Mouse (Mus musculus) forebrain, embryonic 16.5 days (tissue): ENCODE results near the gene Tyw5. TPM values are rescaled to one million over a fixed set of nuclear protein-coding genes. Genes with fewer than 3 reads are reported as not detected.

Experiments used
- ATAC-seq: fragments of 200-750 bp; cut with Nextera tagmentation; 2 replicates; pipeline ENCODE4 v1.8.0; 2017; ENCODE audit warnings: mild to moderate bottlenecking, moderate library complexity
- H3K27ac ChIP-seq: fragments of 300-500 bp; sonication (generic); 2 replicates; pipeline ENCODE4 v1.5.1; 2014; ENCODE audit warnings: low read length, control low read depth
- H3K27me3 ChIP-seq: fragments of 300-500 bp; sonication (generic); replicated peaks from 2 replicates; pipeline ENCODE4 v1.6.1; 2014; ENCODE audit warnings: low read length; ENCODE audit not compliant: control insufficient read depth, insufficient read depth
- H3K36me3 ChIP-seq: fragments of 300-500 bp; sonication (generic); 2 replicates; pipeline ENCODE4 v1.6.1; 2014; ENCODE audit not compliant: control insufficient read depth, insufficient read depth
- H3K4me1 ChIP-seq: fragments of 300-500 bp; sonication (generic); replicated peaks from 2 replicates; pipeline ENCODE4 v1.6.1; 2014; ENCODE audit warnings: low read length; ENCODE audit not compliant: control insufficient read depth, insufficient read depth
- H3K4me2 ChIP-seq: fragments of 300-500 bp; sonication (generic); 2 replicates; pipeline ENCODE4 v1.6.1; 2014; ENCODE audit warnings: mild to moderate bottlenecking, low read length, control low read depth
- H3K4me3 ChIP-seq: fragments of 300-500 bp; sonication (generic); replicated peaks from 2 replicates; pipeline ENCODE4 v1.5.1; 2014; ENCODE audit warnings: mild to moderate bottlenecking, low read length, control low read depth
- H3K9ac ChIP-seq: fragments of 300-500 bp; sonication (generic); replicated peaks from 2 replicates; pipeline ENCODE4 v1.6.1; 2014; ENCODE audit warnings: low read depth, low read length, control low read depth
- H3K9me3 ChIP-seq: fragments of 300-500 bp; sonication (generic); 2 replicates; pipeline ENCODE4 v1.6.1; 2016; ENCODE audit warnings: low read length; ENCODE audit not compliant: control insufficient read depth
- WGBS: fragments of 180-500 bp; shearing (Covaris S2); extraction: QIAGEN DNeasy Blood & Tissue Kit; methylation state at CpG from one replicate; pipeline ENCODE4 v1.1.7; 2014; 5-methylcytosine and 5-hydroxymethylcytosine counted together
- polyA plus RNA-seq: library from polyadenylated mRNA; unstranded; fragments of >200 nt; fragmentation: Nextera tagmentation; extraction: Ambion mirVana; gene quantifications from 2 replicates; pipeline ENCODE4 v1.2.1, GENCODE M21; 2015

Gene Tyw5
- polyA plus RNA-seq, 1 experiment from 2014 or later = 25.4 TPM

- Histone ChIP-seq H3K9me3 (no peaks in the 10 kb centered on the region), H3K9ac (no peak overlapping the region), H3K36me3 (peaks cover 10% of the 10 kb centered on the region; the same call in 1 of the 2 replicates), H3K4me2 (no peak overlapping the region), H3K27me3 (no peaks in the 10 kb centered on the region), H3K27ac (no peak overlapping the region), H3K4me3 (no peak overlapping the region), H3K4me1 (peaks cover 13% of the 10 kb centered on the region)
- no peak for ATAC-seq
- WGBS = 92% methylated on average over 4 of the region's 4 CpGs
Measured at GRCm38 (mm10) chr1:57390993-57391790, 15.7 kb downstream of the Tyw5 start.

- no peak; the same call in 1 of the 2 replicates for ATAC-seq
- no peak overlapping the region for H3K4me2 ChIP-seq
- no peak overlapping the region for H3K9ac ChIP-seq
- H3K4me3 ChIP-seq = no peak overlapping the region
- no peaks in the 10 kb centered on the region for H3K9me3 ChIP-seq
- H3K4me1 ChIP-seq = peaks cover 13% of the 10 kb centered on the region
- H3K27me3 ChIP-seq = no peaks in the 10 kb centered on the region
- WGBS = 59% methylated on average over 8 of the region's 8 CpGs
- H3K27ac ChIP-seq = peak overlapping the region; percentile 73
- peaks cover 5% of the 10 kb centered on the region; the same call in 1 of the 2 replicates for H3K36me3 ChIP-seq
Measured at GRCm38 (mm10) chr1:57388402-57389155, 18.3 kb downstream of the Tyw5 start.

- H3K27me3 ChIP-seq = no peaks in the 10 kb centered on the region
- peak overlapping the region; percentile 49 for H3K27ac ChIP-seq
- H3K4me2 ChIP-seq = no peak overlapping the region
- H3K4me1 ChIP-seq = peaks cover 13% of the 10 kb centered on the region
- peak; percentile 91 for ATAC-seq
- H3K4me3 ChIP-seq = no peak overlapping the region
- no peak overlapping the region for H3K9ac ChIP-seq
- 19% methylated on average over 2 of the region's 2 CpGs for WGBS
- H3K36me3 ChIP-seq = peaks cover 3% of the 10 kb centered on the region; the same call in 1 of the 2 replicates
- no peaks in the 10 kb centered on the region for H3K9me3 ChIP-seq
Measured at GRCm38 (mm10) chr1:57387876-57388275, 19.0 kb downstream of the Tyw5 start.

GRCm38 (mm10) chr1:57386519-57386918 lies 20.4 kb downstream of the Tyw5 start:
- no peak for ATAC-seq
- no peak overlapping the region for H3K27ac ChIP-seq
- peaks cover 13% of the 10 kb centered on the region for H3K4me1 ChIP-seq
- no peaks in the 10 kb centered on the region for H3K9me3 ChIP-seq
- peaks cover 3% of the 10 kb centered on the region; the same call in 1 of the 2 replicates for H3K36me3 ChIP-seq
- H3K4me2 ChIP-seq = no peak overlapping the region
- no peak overlapping the region for H3K4me3 ChIP-seq
- no peaks in the 10 kb centered on the region for H3K27me3 ChIP-seq
- no peak overlapping the region for H3K9ac ChIP-seq

- Histone ChIP-seq H3K27me3 (no peaks in the 10 kb centered on the region), H3K4me3 (peak within 1 kb of the TSS; percentile 63), H3K4me1 (peaks cover 16% of the 10 kb centered on the region), H3K9ac (peak within 1 kb of the TSS; percentile 81), H3K4me2 (peak within 1 kb of the TSS; percentile 69), H3K9me3 (no peaks in the 10 kb centered on the region), H3K36me3 (no peaks in the 10 kb centered on the region), H3K27ac (peak within 1 kb of the TSS; percentile 79)
- 0% methylated on average over 76 of the region's 81 CpGs for WGBS
- peak; percentile 97 for ATAC-seq
Measured at GRCm38 (mm10) chr1:57377376-57378341, 29.2 kb downstream of the Tyw5 start, which contains the start of gene 1700066M21Rik. 1700066M21Rik (plus strand) TSS chr1:57377620.

- Histone ChIP-seq H3K9ac (no peak overlapping the region), H3K4me1 (peaks cover 16% of the 10 kb centered on the region), H3K9me3 (no peaks in the 10 kb centered on the region), H3K4me3 (peak overlapping the region; percentile 63), H3K27ac (no peak overlapping the region), H3K27me3 (no peaks in the 10 kb centered on the region), H3K4me2 (peak overlapping the region; percentile 45), H3K36me3 (no peaks in the 10 kb centered on the region)
- WGBS = 74% methylated on average over 6 of the region's 6 CpGs
- no peak for ATAC-seq
Measured at GRCm38 (mm10) chr1:57376806-57377205, 30.1 kb downstream of the Tyw5 start.

DNA sequence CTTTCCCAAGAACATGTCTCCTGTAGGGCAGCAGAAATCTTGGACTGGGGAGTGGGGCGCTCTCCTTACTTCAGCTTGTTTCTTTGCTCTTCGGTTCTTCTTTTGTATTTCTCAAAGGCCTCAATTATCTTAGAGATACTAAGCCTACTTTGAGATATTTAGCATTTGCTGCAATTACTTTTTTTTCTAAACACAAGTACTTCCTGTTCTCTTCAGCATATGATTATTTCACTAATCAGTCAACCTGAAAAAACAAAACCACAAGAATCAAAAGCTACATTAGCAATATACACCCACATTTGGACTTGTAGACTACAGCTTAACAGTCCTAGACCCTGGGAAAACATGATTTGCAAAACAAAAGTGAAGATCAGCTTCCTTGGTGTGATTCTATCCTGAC lies 31.6 kb downstream of the Tyw5 start:
- Histone ChIP-seq H3K27ac (no peak overlapping the region), H3K27me3 (no peaks in the 10 kb centered on the region), H3K4me3 (no peak overlapping the region), H3K9me3 (no peaks in the 10 kb centered on the region), H3K36me3 (no peaks in the 10 kb centered on the region), H3K4me2 (no peak overlapping the region), H3K4me1 (peaks cover 16% of the 10 kb centered on the region), H3K9ac (no peak overlapping the region)
- ATAC-seq = no peak
- 92% methylated on average over 2 of the region's 2 CpGs for WGBS

GRCm38 (mm10) chr1:57370451-57370850 lies 36.5 kb downstream of the Tyw5 start:
- H3K4me2 ChIP-seq = no peak overlapping the region
- 84% methylated on average over 4 of the region's 4 CpGs for WGBS
- no peak for ATAC-seq

More at GRCm38 (mm10) chr1:57370451-57370850, 36.5 kb downstream of the Tyw5 start:
- no peaks in the 10 kb centered on the region for H3K27me3 ChIP-seq
- no peak overlapping the region for H3K4me3 ChIP-seq
- H3K27ac ChIP-seq = no peak overlapping the region
- no peaks in the 10 kb centered on the region for H3K9me3 ChIP-seq
- H3K36me3 ChIP-seq = no peaks in the 10 kb centered on the region
- no peak overlapping the region for H3K9ac ChIP-seq
- no peaks in the 10 kb centered on the region for H3K4me1 ChIP-seq
